Mouse (Mus musculus) limb, embryonic 14.5 days (tissue): ENCODE data around the gene Cst12. TPM values are rescaled to one million over a fixed set of nuclear protein-coding genes. Genes with fewer than 3 reads are reported as not detected.
"Not testable (repeated sequence)": the region's sequence is repeated elsewhere in the genome, so short reads cannot be mapped to it uniquely, and the experiment has no call there.

ENCODE experiments used
- ATAC-seq: fragments of 200-750 bp; cut with Nextera tagmentation; 2 replicates; pipeline ENCODE4 v1.8.0; 2017; ENCODE audit warnings: low read depth, moderate number of reproducible peaks, moderate TSS enrichment; ENCODE audit not compliant: low FRiP score
- DNase-seq: peaks from one replicate; pipeline ENCODE4 v3.0.0-alpha.2; 2015; ENCODE audit warnings: low spot score
- H3K27ac ChIP-seq: fragments of 300-500 bp; sonication (generic); replicated peaks from 2 replicates; pipeline ENCODE4 v1.5.1; 2014; ENCODE audit warnings: low read depth, mild to moderate bottlenecking, low read length, moderate library complexity, mixed read lengths
- H3K27me3 ChIP-seq: fragments of 300-500 bp; sonication (generic); 2 replicates; pipeline ENCODE4 v1.6.1; 2014; ENCODE audit warnings: low read length, mixed read lengths; ENCODE audit not compliant: control insufficient read depth, insufficient read depth
- H3K36me3 ChIP-seq: fragments of 300-500 bp; sonication (generic); 2 replicates; pipeline ENCODE4 v1.6.1; 2014; ENCODE audit warnings: mild to moderate bottlenecking, low read length, moderate library complexity, mixed read lengths; ENCODE audit not compliant: control insufficient read depth, insufficient read depth
- H3K4me1 ChIP-seq: fragments of 300-500 bp; sonication (generic); 2 replicates; pipeline ENCODE4 v1.6.1; 2014; ENCODE audit warnings: antibody characterized with exemption, low read length, mixed read lengths; ENCODE audit not compliant: control insufficient read depth, insufficient read depth
- H3K4me2 ChIP-seq: fragments of 300-500 bp; sonication (generic); replicated peaks from 2 replicates; pipeline ENCODE4 v1.6.1; 2014; ENCODE audit warnings: low read depth, mild to moderate bottlenecking, low read length, moderate library complexity; ENCODE audit not compliant: severe bottlenecking
- H3K4me3 ChIP-seq: fragments of 300-500 bp; sonication (generic); replicated peaks from 2 replicates; pipeline ENCODE4 v1.5.1; 2014; ENCODE audit warnings: low read length
- H3K9ac ChIP-seq: fragments of 300-500 bp; sonication (generic); 2 replicates; pipeline ENCODE4 v1.6.1; 2014; ENCODE audit warnings: mild to moderate bottlenecking, low read depth, low read length, moderate library complexity; ENCODE audit not compliant: severe bottlenecking
- H3K9me3 ChIP-seq: fragments of 300-500 bp; sonication (generic); 2 replicates; pipeline ENCODE4 v1.6.1; 2016; ENCODE audit warnings: low read length; ENCODE audit not compliant: control insufficient read depth
- POLR2A ChIP-seq: fragments of 200-500 bp; IDR thresholded peaks from 2 replicates; pipeline ENCODE4 v1.8.0; 2012; ENCODE audit warnings: inconsistent platforms, mild to moderate bottlenecking, moderate library complexity, borderline replicate concordance; ENCODE audit not compliant: insufficient read depth, insufficient read length; ENCODE audit errors: extremely low read depth
- WGBS: fragments of 180-500 bp; shearing (Covaris S2); extraction: QIAGEN DNeasy Blood & Tissue Kit; methylation state at CpG from one replicate; pipeline ENCODE4 v1.1.7; 2014; 5-methylcytosine and 5-hydroxymethylcytosine counted together
- polyA plus RNA-seq, 2 experiments: library from polyadenylated mRNA; depleted of rRNA in 1 of 2; stranded (reverse) in 1 of 2; unstranded in 1 of 2; fragments of >200 nt; fragmentation: Nextera tagmentation in 1 of 2; extraction: Ambion mirVana in 1 of 2; gene quantifications; 2 replicates each; pipeline versions ENCODE4 v1.2.1 to v1.2.3; 2012 to 2014

The Cst12 gene
- polyA plus RNA-seq, 2 experiments: not detected

DNA sequence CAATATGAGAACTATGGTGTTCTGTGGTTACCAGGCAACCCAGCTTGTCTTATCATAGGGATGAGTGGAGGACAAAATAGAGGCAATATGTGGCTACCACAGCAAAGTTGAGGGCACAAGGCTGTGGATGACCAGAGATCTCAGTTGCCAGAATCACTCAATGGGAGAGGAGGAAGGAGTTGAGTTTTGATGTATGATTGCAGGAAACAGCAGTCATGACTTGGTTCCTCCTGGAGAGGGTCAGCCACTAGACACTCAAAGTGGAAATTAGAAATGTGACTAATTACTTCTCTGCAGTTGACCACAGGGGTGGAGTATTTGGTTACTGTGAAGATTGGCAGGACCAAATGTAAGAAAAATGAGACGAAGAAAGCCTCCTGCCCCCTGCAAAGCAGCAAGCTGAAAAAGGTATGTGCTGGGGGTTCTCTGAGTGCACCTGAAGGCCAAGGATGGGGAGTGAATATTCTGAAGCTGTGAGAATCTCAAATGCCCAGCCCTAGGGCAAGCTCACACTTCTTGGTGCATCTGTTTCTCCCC, 34.8 kb upstream of the Cst12 start:
- Histone ChIP-seq H3K4me2 (no peak overlapping the region), H3K4me3 (no peak overlapping the region), H3K27ac (no peak overlapping the region), H3K9me3 (no peaks in the 10 kb centered on the region), H3K36me3 (no peaks in the 10 kb centered on the region), H3K9ac (no peak overlapping the region), H3K27me3 (no peaks in the 10 kb centered on the region), H3K4me1 (no peaks in the 10 kb centered on the region)
- TF ChIP-seq POLR2A: no peak
- DNase-seq: no peak
- WGBS: 50% methylated on average over 1 of the region's 1 CpGs
- no peak for ATAC-seq

- no peaks in the 10 kb centered on the region for H3K27me3 ChIP-seq
- no peak for TF ChIP-seq POLR2A
- H3K4me1 ChIP-seq: no peaks in the 10 kb centered on the region
- H3K27ac ChIP-seq: no peak overlapping the region
- H3K36me3 ChIP-seq: no peaks in the 10 kb centered on the region
- H3K4me3 ChIP-seq: no peak overlapping the region
- 86% methylated on average over 1 of the region's 1 CpGs for WGBS
- H3K9me3 ChIP-seq: no peaks in the 10 kb centered on the region
- no peak for DNase-seq
- no peak for ATAC-seq
- H3K4me2 ChIP-seq: no peak overlapping the region
- no peak overlapping the region for H3K9ac ChIP-seq
Observed at GRCm38 (mm10) chr2:148763648-148764388, 25.3 kb upstream of the Cst12 start.

DNA sequence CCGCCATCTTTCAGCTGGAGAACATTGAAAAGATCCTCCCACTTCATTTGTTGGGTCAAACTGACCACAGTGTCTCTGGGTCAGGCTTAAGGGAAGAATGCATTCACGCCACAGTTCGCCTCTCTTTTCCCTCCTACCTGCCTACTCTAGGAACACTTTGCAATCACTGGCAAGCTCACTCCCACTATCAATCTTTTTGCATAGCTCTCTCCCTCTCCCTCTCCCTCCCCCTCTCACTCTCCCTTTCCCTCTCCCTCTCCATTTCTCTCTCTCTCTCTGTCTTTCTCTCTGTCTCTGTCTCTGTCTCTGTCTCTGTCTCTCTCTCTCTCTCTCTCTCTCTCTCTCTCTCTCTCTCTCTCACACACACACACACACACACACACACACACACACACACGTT, 17.8 kb upstream of the Cst12 start, which contains the start of gene Cst11:
Gene Cst11 (minus strand): TSS at position 101 of the 400 bp plus-strand sequence.
- H3K4me2 ChIP-seq, H3K9me3 ChIP-seq, H3K36me3 ChIP-seq, H3K27ac ChIP-seq, H3K4me1 ChIP-seq, ATAC-seq, H3K9ac ChIP-seq, H3K4me3 ChIP-seq, H3K27me3 ChIP-seq, DNase-seq: not testable (repeated sequence)
- WGBS: 78% methylated on average over 4 of the region's 4 CpGs

DNA sequence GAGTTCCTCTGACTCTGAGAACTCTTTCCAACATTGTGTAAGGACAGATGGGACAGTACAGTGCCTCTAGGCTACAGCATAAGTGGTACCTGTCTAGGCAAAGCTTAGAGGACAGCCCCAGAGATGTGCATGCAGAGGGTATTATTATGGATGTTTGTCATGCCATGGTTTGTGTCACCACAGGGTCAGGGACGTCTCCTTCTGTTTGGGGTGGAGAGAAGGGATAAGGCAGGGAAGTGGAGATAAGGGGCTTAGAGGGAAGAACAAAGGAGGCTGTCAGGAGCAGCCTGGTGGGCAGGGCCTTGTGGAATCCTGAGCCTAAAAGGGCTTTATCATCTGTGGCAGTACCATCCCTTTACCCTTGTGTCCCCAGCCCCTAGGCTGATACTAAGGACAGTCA, 7.5 kb upstream of the Cst12 start, which contains the start of gene 8030411F24Rik:
Gene 8030411F24Rik (plus strand): TSS at position 301 of the 400 bp plus-strand sequence.
- Histone ChIP-seq H3K4me2 (no peak within 1 kb of the TSS), H3K9me3 (no peaks in the 10 kb centered on the region), H3K9ac (no peak within 1 kb of the TSS), H3K27ac (no peak within 1 kb of the TSS), H3K4me1 (no peaks in the 10 kb centered on the region), H3K27me3 (no peaks in the 10 kb centered on the region), H3K4me3 (no peak within 1 kb of the TSS), H3K36me3 (no peaks in the 10 kb centered on the region)
- ATAC-seq: no peak
- no peak for TF ChIP-seq POLR2A
- DNase-seq: no peak
- 24% methylated on average over 1 of the region's 1 CpGs for WGBS

GRCm38 (mm10) chr2:148798485-148798884, 9.3 kb downstream of the Cst12 start, which contains the start of gene Cst8:
Cst8 (plus strand) TSS chr2:148798785.
- no peak for TF ChIP-seq POLR2A
- Histone ChIP-seq H3K4me2 (no peak within 1 kb of the TSS), H3K27ac (no peak within 1 kb of the TSS), H3K36me3 (no peaks in the 10 kb centered on the region), H3K4me1 (no peaks in the 10 kb centered on the region), H3K4me3 (no peak within 1 kb of the TSS), H3K9me3 (no peaks in the 10 kb centered on the region), H3K9ac (no peak within 1 kb of the TSS), H3K27me3 (no peaks in the 10 kb centered on the region)
- WGBS: 89% methylated on average over 1 of the region's 1 CpGs
- no peak for DNase-seq
- no peak for ATAC-seq
